Mouse (Mus musculus) heart, embryonic 13.5 days (tissue): ENCODE data around the gene Cacnb1. TPM values are rescaled to one million over a fixed set of nuclear protein-coding genes. Genes with fewer than 3 reads are reported as not detected.

Experiments used
- ATAC-seq: fragments of 200-750 bp; cut with Nextera tagmentation; 2 replicates; pipeline ENCODE4 v1.8.0; 2017; ENCODE audit warnings: moderate TSS enrichment; ENCODE audit not compliant: insufficient number of reproducible peaks, low FRiP score, low TSS enrichment; ENCODE audit errors: extremely low read depth
- H3K27ac ChIP-seq: fragments of 300-500 bp; sonication (generic); replicated peaks from 2 replicates; pipeline ENCODE4 v1.5.1; 2015; ENCODE audit warnings: moderate library complexity, mild to moderate bottlenecking, inconsistent platforms
- H3K27me3 ChIP-seq: fragments of 300-500 bp; sonication (generic); replicated peaks from 2 replicates; pipeline ENCODE4 v1.6.1; 2015; ENCODE audit warnings: mild to moderate bottlenecking, inconsistent platforms
- H3K36me3 ChIP-seq: fragments of 300-500 bp; sonication (generic); 2 replicates; pipeline ENCODE4 v1.6.1; 2015; ENCODE audit warnings: mild to moderate bottlenecking, inconsistent platforms
- H3K4me1 ChIP-seq: fragments of 300-500 bp; sonication (generic); 2 replicates; pipeline ENCODE4 v1.6.1; 2015; ENCODE audit warnings: inconsistent platforms
- H3K4me2 ChIP-seq: fragments of 300-500 bp; sonication (generic); 2 replicates; pipeline ENCODE4 v1.6.1; 2015; ENCODE audit warnings: inconsistent platforms, mild to moderate bottlenecking, moderate library complexity
- H3K4me3 ChIP-seq: fragments of 300-500 bp; sonication (generic); 2 replicates; pipeline ENCODE4 v1.5.1; 2015; ENCODE audit warnings: moderate library complexity, mild to moderate bottlenecking, inconsistent platforms
- H3K9ac ChIP-seq: fragments of 300-500 bp; sonication (generic); 2 replicates; pipeline ENCODE4 v1.6.1; 2015; ENCODE audit warnings: inconsistent platforms, mild to moderate bottlenecking, moderate library complexity
- H3K9me3 ChIP-seq: fragments of 300-500 bp; sonication (generic); 2 replicates; pipeline ENCODE4 v1.6.1; 2016; ENCODE audit warnings: inconsistent platforms
- WGBS: fragments of 180-500 bp; shearing (Covaris S2); methylation state at CpG from one replicate; pipeline ENCODE4 v1.1.7; 2015; ENCODE audit warnings: mixed read lengths; 5-methylcytosine and 5-hydroxymethylcytosine counted together
- polyA plus RNA-seq: library from polyadenylated mRNA; unstranded; fragments of >200 nt; fragmentation: Nextera tagmentation; extraction: Ambion mirVana; gene quantifications from 2 replicates; pipeline ENCODE4 v1.2.1, GENCODE M21; 2015

Gene Cacnb1
- polyA plus RNA-seq, 1 experiment from 2014 or later = 6.0 TPM

DNA sequence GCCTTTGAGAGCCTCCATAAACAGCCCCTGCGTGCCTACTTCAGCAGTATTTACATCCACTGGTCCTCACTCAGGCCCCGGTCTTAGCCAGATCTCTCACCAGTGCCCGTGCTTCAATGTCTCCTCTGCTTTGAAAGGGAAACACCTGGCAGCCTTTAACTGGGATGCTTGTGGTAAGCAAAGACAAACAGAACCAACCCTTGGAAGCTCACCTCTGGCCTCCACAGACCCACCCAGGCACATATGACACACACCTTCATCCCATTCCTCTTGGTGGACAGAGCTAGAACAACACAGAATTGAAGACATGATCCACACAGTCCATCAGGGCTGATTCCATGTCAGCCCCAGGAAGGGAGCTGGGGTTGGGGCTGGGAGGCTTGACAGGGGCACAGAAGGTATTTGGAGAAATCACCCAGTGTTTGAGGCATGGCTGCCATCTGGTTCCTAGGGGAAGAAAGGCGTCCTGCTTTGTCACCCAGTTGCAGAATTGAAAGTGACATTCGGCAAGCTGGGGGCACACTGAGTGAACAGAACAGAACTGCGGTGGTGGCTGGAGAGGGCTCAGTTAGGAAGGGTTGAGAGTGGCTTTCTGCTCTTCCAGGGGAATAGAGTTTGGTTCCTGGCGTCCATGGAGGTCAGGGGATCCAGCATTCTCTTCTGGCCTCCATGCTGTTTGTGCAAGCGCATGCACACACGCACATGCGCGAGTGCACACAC lies 24.6 kb downstream of the Cacnb1 start:
- WGBS = 74% methylated on average over 11 of the region's 11 CpGs
- Histone ChIP-seq H3K27ac (no peak overlapping the region), H3K27me3 (peaks cover 81% of the 10 kb centered on the region), H3K9me3 (no peaks in the 10 kb centered on the region), H3K4me3 (no peak overlapping the region), H3K4me2 (no peak overlapping the region), H3K4me1 (peaks cover 30% of the 10 kb centered on the region), H3K36me3 (no peaks in the 10 kb centered on the region), H3K9ac (no peak overlapping the region)
- no peak for ATAC-seq

DNA sequence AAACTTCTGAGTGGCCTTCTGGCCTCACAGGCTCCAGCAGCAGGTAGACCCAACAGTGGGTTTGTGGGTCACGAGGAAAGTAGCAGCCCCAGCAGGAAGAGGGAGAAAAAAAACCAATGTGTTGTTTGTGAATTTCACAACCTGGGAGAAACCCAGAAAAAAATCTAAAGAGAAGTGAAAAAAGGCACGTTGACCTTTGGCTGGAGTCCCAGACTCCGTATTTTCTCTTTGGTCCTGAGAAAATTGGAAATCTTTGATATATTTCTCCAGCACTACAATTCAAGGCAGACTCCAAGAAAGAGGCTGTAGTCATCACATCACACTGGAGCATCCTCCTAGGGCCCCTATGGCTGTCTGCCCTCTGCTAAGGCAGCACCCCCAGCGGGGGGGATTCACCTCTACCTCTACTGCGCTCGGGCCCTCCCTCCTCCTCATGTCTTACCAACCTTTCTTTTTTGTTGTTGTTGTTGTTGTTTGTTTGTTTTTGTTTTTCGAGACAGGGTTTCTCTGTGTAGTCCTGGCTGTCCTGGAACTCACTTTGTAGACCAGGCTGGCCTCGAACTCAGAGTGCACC lies 25.4 kb downstream of the Cacnb1 start:
- Histone ChIP-seq H3K27me3 (peaks cover 76% of the 10 kb centered on the region), H3K27ac (no peak overlapping the region), H3K4me3 (no peak overlapping the region), H3K9ac (no peak overlapping the region), H3K4me1 (peaks cover 22% of the 10 kb centered on the region), H3K4me2 (no peak overlapping the region), H3K36me3 (no peaks in the 10 kb centered on the region), H3K9me3 (no peaks in the 10 kb centered on the region)
- 63% methylated on average over 8 of the region's 8 CpGs for WGBS
- ATAC-seq = no peak

DNA sequence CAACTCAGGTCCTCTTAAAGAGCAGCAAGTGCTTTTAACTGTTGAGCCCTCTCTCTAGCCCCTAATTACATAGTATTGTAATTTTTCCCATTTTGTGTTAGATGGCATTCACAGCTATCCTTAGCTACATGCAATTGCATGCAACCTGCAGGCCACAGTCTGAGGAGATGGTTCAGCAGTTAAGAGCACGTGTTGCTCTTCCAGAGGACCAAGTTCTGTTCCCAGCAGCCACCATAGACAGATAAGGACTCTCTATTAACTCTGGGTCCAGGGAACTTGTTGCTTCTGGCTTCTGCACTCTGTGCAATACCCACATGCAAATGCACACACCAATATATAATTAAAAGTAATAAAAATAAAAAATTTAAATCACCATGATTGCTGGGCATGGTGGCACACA lies 26.1 kb downstream of the Cacnb1 start:
- no peak overlapping the region for H3K4me3 ChIP-seq
- no peak overlapping the region for H3K27ac ChIP-seq
- peaks cover 74% of the 10 kb centered on the region for H3K27me3 ChIP-seq
- H3K36me3 ChIP-seq = no peaks in the 10 kb centered on the region
- ATAC-seq = no peak
- 48% methylated on average over 1 of the region's 1 CpGs for WGBS
- no peaks in the 10 kb centered on the region for H3K9me3 ChIP-seq
- peaks cover 18% of the 10 kb centered on the region for H3K4me1 ChIP-seq
- H3K4me2 ChIP-seq = no peak overlapping the region
- H3K9ac ChIP-seq = no peak overlapping the region

DNA sequence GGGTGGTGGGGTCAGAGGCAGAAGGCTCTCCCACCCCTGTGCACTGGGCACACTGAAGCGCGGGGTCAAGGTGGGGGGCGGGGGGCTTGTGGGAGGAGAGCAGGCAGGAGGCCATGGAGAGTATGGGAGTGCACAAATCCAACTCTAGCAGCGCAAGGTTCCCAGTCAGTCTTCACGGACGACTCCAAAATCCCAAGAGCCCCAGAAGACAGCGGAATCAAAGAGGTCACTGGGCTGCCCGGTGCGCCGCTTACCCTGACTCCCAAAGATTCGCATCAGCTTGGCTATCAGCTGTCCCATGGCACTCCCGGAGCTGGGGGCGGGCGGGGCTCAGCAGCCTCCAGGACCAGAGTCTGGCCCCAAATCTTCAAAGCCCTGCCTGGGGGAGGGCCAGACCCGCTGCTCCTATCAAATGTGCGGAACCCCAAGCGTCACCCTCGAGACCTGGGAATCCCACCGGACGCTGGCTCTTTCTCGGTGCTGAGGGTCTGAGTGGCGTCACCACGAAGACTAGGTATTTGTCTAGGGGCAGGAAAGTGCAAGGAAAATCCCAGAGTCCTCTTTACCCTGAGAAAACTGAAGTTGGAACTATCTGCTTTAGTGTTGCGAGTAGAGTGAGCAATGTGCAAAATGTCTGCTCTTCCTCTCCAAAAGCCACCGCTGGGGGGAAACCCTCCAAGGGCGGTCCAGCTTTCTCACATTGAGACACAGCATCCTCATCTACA lies 27.1 kb downstream of the Cacnb1 start, which contains the start of gene Arl5c:
TSS of gene Arl5c (minus strand) at position 618 of the 725 bp plus-strand sequence.
- H3K9ac ChIP-seq = peak within 1 kb of the TSS; percentile 77
- peak within 1 kb of the TSS; percentile 62 for H3K4me3 ChIP-seq
- peaks cover 71% of the 10 kb centered on the region for H3K27me3 ChIP-seq
- H3K36me3 ChIP-seq = no peaks in the 10 kb centered on the region
- 1% methylated on average over 26 of the region's 26 CpGs for WGBS
- H3K27ac ChIP-seq = no peak within 1 kb of the TSS
- ATAC-seq = no peak
- peak within 1 kb of the TSS; percentile 97 for H3K4me2 ChIP-seq
- H3K4me1 ChIP-seq = peaks cover 18% of the 10 kb centered on the region
- no peaks in the 10 kb centered on the region for H3K9me3 ChIP-seq

DNA sequence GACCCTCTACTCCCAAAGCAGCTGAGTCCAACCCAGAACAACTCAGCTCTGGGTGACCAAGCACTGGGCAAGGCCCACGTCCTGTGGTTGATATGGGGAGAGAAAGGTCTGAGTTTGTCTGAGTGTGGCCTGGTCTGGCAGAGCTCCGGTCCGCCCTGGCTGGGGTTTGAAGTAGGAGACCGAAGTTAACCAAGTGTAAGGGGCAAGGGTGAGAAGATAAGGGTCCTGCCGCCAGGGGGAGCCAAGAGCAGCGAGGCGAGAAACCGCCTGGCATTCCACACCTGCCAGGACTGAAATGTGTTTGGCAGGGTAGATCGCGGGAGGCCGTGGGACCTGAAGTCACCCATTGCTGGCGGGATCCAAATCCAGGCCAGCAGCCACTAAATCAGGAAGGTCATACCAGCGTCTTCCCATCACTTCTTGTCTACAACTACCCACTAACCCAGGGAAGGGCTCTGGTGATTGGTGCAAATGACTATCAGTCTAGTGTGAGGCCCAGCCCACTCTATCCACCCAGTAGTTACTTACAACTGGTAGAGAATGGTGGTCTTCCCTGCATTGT lies 28.2 kb downstream of the Cacnb1 start:
- Histone ChIP-seq H3K27me3 (peaks cover 60% of the 10 kb centered on the region), H3K36me3 (no peaks in the 10 kb centered on the region), H3K4me2 (peak overlapping the region; percentile 97), H3K4me3 (peak overlapping the region; percentile 62), H3K9me3 (no peaks in the 10 kb centered on the region), H3K27ac (no peak overlapping the region), H3K9ac (peak overlapping the region; percentile 77), H3K4me1 (peaks cover 28% of the 10 kb centered on the region)
- 4% methylated on average over 13 of the region's 13 CpGs for WGBS
- ATAC-seq = no peak

DNA sequence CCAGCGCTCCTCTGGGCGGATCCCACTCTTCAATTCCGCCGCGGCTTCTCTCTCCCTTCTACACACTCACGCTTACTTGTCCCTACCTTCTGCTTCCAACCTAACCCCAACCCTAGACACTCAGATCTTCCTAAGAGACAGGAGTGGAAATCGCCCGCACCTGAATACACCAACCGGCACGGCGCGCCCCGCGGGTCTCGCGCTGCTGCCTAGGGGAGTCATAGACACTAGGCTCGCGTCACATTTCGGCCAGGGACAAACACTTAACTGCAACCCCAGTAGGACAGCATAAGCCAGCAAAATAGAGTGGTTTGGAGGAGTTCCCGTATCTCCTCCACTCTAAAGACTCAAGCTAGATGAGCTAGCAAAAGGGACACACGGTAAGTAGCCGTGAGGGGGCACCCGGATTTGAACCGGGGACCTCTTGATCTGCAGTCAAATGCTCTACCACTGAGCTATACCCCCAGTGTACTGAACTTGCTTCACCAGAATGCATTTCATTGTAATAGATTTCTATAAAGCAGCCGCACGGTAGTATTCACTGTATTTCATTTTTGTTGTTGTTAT lies 34.2 kb downstream of the Cacnb1 start:
- Histone ChIP-seq H3K27me3 (peaks cover 53% of the 10 kb centered on the region), H3K27ac (peak overlapping the region; percentile 91), H3K9ac (peak overlapping the region; percentile 92), H3K9me3 (no peaks in the 10 kb centered on the region), H3K4me3 (peak overlapping the region; percentile 88), H3K4me1 (peaks cover 34% of the 10 kb centered on the region), H3K36me3 (no peaks in the 10 kb centered on the region), H3K4me2 (peak overlapping the region; percentile 88)
- ATAC-seq = peak; percentile 79
- under 1% methylated on average over 26 of the region's 26 CpGs for WGBS

DNA sequence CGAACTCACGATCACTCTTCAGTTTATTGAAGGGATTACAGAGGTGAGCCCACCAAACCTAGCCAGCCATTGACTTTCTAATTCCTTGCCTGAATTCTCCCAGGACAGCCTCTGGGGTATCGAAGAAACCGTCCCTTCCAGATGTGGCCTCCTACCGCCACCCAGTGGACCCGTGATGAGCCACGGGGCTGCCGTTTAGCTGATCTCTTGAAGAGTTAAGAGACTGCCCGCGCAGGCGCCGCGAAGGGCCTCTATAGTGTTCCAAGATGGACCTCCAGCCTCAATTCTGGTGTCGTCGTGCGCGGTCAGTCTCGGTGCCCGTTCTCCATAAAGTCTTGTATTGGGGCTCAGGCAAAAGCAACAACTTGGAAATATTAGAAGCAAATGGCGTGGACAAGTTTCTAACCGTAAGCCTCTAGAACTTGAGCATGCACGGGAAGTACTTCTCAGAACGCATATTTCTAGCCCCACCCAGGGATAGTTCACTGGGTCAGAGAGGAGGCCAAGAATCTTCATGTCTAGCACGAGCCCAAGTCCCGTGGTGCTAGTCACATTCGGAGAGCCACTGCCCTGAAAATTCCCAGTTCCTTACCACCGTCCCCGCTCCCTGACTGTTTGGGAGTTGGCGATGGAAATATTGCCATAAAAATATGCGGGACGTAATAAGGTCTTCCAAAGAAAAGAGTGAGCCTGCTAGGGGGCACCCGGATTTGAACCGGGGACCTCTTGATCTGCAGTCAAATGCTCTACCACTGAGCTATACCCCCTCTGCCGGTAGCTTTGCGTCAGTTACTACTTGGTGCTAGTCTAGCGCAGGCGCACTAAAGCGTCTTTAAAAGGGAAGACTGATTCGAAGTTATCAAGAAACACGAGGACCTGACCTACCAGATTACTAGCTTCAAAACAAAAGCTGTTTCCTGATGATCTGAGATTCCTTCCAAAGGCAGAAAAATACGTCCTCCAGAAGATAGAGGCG lies 35.0 kb downstream of the Cacnb1 start:
- WGBS = under 1% methylated on average over 42 of the region's 42 CpGs
- Histone ChIP-seq H3K9me3 (no peaks in the 10 kb centered on the region), H3K36me3 (no peaks in the 10 kb centered on the region), H3K4me3 (peak overlapping the region; percentile 88), H3K27ac (peak overlapping the region; percentile 91), H3K4me1 (peaks cover 34% of the 10 kb centered on the region), H3K27me3 (peaks cover 56% of the 10 kb centered on the region), H3K9ac (peak overlapping the region; percentile 92), H3K4me2 (peak overlapping the region; percentile 88)
- ATAC-seq = peak; percentile 64

DNA sequence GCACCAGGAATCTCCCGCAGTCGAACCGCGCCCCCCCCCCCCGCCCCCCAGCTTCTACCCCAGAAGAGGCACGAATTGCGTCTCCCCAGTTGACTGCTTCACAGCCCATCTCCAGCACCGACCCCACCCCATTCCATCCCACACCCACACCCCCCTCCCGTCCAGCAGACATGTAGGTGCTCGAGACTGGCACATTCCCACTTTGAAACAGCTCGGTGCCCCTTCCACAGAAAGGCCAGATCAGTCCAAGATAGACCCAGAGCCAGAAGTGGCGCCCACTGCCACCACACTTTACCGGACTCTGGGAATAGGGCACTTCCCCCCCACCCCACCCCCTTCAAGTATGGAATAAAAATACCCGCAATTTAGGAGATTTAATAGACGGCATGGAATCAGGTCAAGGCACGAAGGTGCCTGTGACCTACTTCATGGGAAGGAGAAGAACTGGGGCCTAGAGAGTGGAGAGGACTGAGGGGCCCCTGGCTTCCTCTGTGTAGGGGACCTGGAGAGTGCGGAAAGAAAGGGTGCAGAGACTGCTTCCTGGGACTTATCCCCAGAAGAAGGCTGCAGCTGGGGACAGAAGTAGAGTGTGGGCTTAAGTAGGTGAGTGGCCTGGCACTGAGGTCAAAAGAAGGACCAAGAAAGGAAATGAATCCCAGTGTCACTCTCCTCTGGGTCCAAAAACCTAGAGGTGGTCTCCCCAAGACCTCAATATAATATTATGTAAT lies 35.9 kb downstream of the Cacnb1 start:
- no peaks in the 10 kb centered on the region for H3K36me3 ChIP-seq
- H3K27me3 ChIP-seq = peaks cover 55% of the 10 kb centered on the region
- 20% methylated on average over 17 of the region's 17 CpGs for WGBS
- H3K4me3 ChIP-seq = peak overlapping the region; percentile 88
- H3K27ac ChIP-seq = no peak overlapping the region
- H3K9me3 ChIP-seq = no peaks in the 10 kb centered on the region
- H3K9ac ChIP-seq = peak overlapping the region; percentile 80
- H3K4me2 ChIP-seq = peak overlapping the region; percentile 88
- no peak for ATAC-seq
- peaks cover 34% of the 10 kb centered on the region for H3K4me1 ChIP-seq

DNA sequence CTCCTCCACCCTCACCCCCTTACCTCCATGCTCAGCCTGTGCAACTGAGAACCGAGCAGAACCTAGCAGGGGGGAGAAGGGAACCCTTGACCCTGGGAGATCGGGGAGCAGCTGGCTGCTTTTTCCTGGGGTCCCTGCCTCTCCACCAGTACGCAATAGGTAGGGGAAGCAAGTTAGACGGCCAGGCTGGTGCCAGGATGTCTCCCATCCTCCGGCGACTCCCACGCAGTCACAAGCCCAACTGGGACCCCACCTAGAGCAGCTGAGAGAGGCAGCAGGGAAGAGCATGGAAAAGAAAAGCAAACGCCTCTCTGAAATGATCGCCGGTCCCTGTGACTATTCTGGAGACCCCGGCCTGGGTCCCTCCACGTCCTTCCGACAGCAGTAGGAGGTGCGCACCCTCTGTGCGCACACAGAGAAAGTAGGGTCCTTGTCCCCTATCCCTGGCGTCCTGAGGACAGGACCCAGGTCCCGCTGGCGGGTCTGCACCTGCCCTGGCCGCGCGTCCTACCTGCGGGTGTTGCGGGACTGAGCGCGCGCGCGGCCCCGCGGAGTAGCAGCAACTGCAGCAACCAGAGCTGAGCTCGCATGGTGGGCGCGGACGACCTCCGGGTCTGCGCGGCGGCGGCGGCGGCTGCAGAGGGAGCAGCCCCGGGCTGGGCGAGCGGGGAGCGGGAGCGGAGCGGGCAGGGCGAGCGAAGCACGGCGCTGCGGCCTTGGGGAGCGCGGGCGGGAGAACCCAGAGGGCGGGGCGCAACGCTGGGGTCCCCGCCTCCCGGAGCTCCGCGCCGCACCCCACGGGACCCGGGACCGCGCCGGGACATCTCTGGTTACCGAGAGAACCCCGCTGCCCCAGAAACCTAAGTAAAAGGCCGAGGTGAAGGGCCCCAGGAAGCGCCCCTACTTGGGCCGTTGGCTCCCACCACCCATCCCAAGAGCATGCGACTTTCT lies 36.8 kb downstream of the Cacnb1 start, which contains the start of gene Plxdc1:
TSS of gene Plxdc1 (minus strand) at position 718 of the 951 bp plus-strand sequence.
- ATAC-seq = no peak
- H3K4me2 ChIP-seq = peak within 1 kb of the TSS; percentile 88
- peaks cover 54% of the 10 kb centered on the region for H3K27me3 ChIP-seq
- peak within 1 kb of the TSS; percentile 88 for H3K4me3 ChIP-seq
- peak within 1 kb of the TSS; percentile 80 for H3K9ac ChIP-seq
- H3K9me3 ChIP-seq = no peaks in the 10 kb centered on the region
- H3K27ac ChIP-seq = no peak within 1 kb of the TSS
- 2% methylated on average over 74 of the region's 74 CpGs for WGBS
- peaks cover 34% of the 10 kb centered on the region for H3K4me1 ChIP-seq
- H3K36me3 ChIP-seq = no peaks in the 10 kb centered on the region
